In genomic region chr13:53159501-53159900, GRCm38 (mm10) we compare ENCODE assay signal across 27 mouse cellular contexts.
"Had no signal": no experiment of that assay in that cellular context is flagged by ENCODE, and none has a peak within 500 bp of the region (broad histone marks: within the 10 kb centered on the region; RNA-seq: fewer than 3 reads in every experiment).

No protein-coding gene starts in this region.

- H3K9me3 ChIP-seq: heart, embryonic 13.5 days; heart, embryonic 15.5 days; hindbrain, embryonic 10.5 days; hindbrain, embryonic 12.5 days; intestine, embryonic 15.5 days; kidney, embryonic 15.5 days; limb, embryonic 13.5 days; limb, embryonic 15.5 days; liver, embryonic 12.5 days had no signal

- H3K27me3 ChIP-seq: heart, embryonic 13.5 days; heart, embryonic 15.5 days; hindbrain, embryonic 12.5 days; intestine, embryonic 15.5 days; kidney, embryonic 15.5 days; limb, embryonic 13.5 days; limb, embryonic 15.5 days; liver, embryonic 12.5 days had no signal

- H3K4me2 ChIP-seq: heart, embryonic 13.5 days; heart, embryonic 15.5 days; hindbrain, embryonic 12.5 days; hindbrain, embryonic 14.5 days; intestine, embryonic 15.5 days; kidney, embryonic 15.5 days; limb, embryonic 13.5 days; limb, embryonic 15.5 days; liver, embryonic 12.5 days had no signal

- DNase-seq: gastrocnemius, adult 2 months; gastrocnemius, postnatal 10 days; gastrocnemius, postnatal 25 days; heart, adult 18-20 months; heart, postnatal 14 days; heart, postnatal 4 days; kidney, adult 18-20 months; kidney, adult 8-10 months; kidney, postnatal 10 days; kidney, postnatal 25 days; kidney, postnatal 4 days; left cerebral cortex, postnatal 4 days had no signal

- ATAC-seq: hindbrain, embryonic 16.5 days; inflammation-experienced regulatory T-cells, adult 6 months; intestine, embryonic 15.5 days; intestine, postnatal 0 days; liver, embryonic 12.5 days had no signal

- H3K9ac ChIP-seq: heart, embryonic 13.5 days; heart, embryonic 15.5 days; hindbrain, embryonic 12.5 days; hindbrain, embryonic 14.5 days; intestine, embryonic 15.5 days; kidney, embryonic 15.5 days; limb, embryonic 13.5 days; limb, embryonic 15.5 days; liver, embryonic 12.5 days; liver, embryonic 14.5 days had no signal

- H3K4me3 ChIP-seq: gastrocnemius, adult 2 months; heart, embryonic 13.5 days; heart, embryonic 15.5 days; hindbrain, embryonic 10.5 days; hindbrain, embryonic 12.5 days; intestine, embryonic 15.5 days; kidney, embryonic 15.5 days; layer of hippocampus, adult 2 months; limb, embryonic 13.5 days; limb, embryonic 15.5 days; liver, embryonic 12.5 days had no signal

- H3K4me1 ChIP-seq: liver, embryonic 12.5 days had no signal

- H3K27ac ChIP-seq: gastrocnemius, adult 2 months; hindbrain, embryonic 10.5 days; hindbrain, embryonic 12.5 days; hindbrain, embryonic 14.5 days; intestine, embryonic 15.5 days; kidney, embryonic 15.5 days; layer of hippocampus, adult 2 months; limb, embryonic 13.5 days; limb, embryonic 15.5 days; liver, embryonic 12.5 days; liver, embryonic 14.5 days had no signal

- H3K36me3 ChIP-seq: heart, embryonic 13.5 days; heart, embryonic 15.5 days; hindbrain, embryonic 10.5 days; hindbrain, embryonic 12.5 days; intestine, embryonic 15.5 days; kidney, embryonic 15.5 days; limb, embryonic 13.5 days; limb, embryonic 15.5 days; liver, embryonic 12.5 days had no signal
